Mouse (Mus musculus) stomach, embryonic 14.5 days (tissue): ENCODE measurements around the gene Bahcc1. TPM values are rescaled to one million over a fixed set of nuclear protein-coding genes. Genes with fewer than 3 reads are reported as not detected.
A peak's percentile ranks its signal among the peaks of the same experiment; 100 is the strongest.

ENCODE experiments used
- ATAC-seq: fragments of 200-750 bp; cut with Nextera tagmentation; 2 replicates; pipeline ENCODE4 v1.8.0; 2017; ENCODE audit warnings: low read depth, moderate TSS enrichment; ENCODE audit not compliant: insufficient number of reproducible peaks, insufficient read depth, low FRiP score
- H3K27ac ChIP-seq: fragments of 300-500 bp; sonication (generic); 2 replicates; pipeline ENCODE4 v1.5.1; 2014; ENCODE audit warnings: mild to moderate bottlenecking, low read length, moderate library complexity, mixed read lengths
- H3K27me3 ChIP-seq: fragments of 300-500 bp; sonication (generic); 2 replicates; pipeline ENCODE4 v1.6.1; 2014; ENCODE audit warnings: low read length, control low read depth, mixed read lengths; ENCODE audit not compliant: control insufficient read depth, insufficient read depth
- H3K36me3 ChIP-seq: fragments of 300-500 bp; sonication (generic); 2 replicates; pipeline ENCODE4 v1.6.1; 2014; ENCODE audit warnings: mild to moderate bottlenecking, control low read depth, low read length, moderate library complexity, mixed read lengths; ENCODE audit not compliant: control insufficient read depth, insufficient read depth
- H3K4me1 ChIP-seq: fragments of 300-500 bp; sonication (generic); 2 replicates; pipeline ENCODE4 v1.6.1; 2014; ENCODE audit warnings: low read length, control low read depth, mixed read lengths; ENCODE audit not compliant: control insufficient read depth, insufficient read depth
- H3K4me2 ChIP-seq: fragments of 300-500 bp; sonication (generic); replicated peaks from 2 replicates; pipeline ENCODE4 v1.6.1; 2014; ENCODE audit warnings: low read depth, low read length, control low read depth
- H3K4me3 ChIP-seq: fragments of 300-500 bp; sonication (generic); 2 replicates; pipeline ENCODE4 v1.5.1; 2014; ENCODE audit warnings: low read depth, low read length, control low read depth
- H3K9ac ChIP-seq: fragments of 300-500 bp; sonication (generic); replicated peaks from 2 replicates; pipeline ENCODE4 v1.6.1; 2014; ENCODE audit warnings: low read depth, mild to moderate bottlenecking, control low read depth, low read length, moderate library complexity, mixed read lengths
- H3K9me3 ChIP-seq: fragments of 300-500 bp; sonication (generic); 2 replicates; pipeline ENCODE4 v1.6.1; 2016; ENCODE audit warnings: low read depth, low read length, control low read depth; ENCODE audit not compliant: control insufficient read depth
- WGBS: fragments of 180-500 bp; shearing (Covaris S2); extraction: QIAGEN DNeasy Blood & Tissue Kit; methylation state at CpG from one replicate; pipeline ENCODE4 v1.1.7; 2014; 5-methylcytosine and 5-hydroxymethylcytosine counted together
- polyA plus RNA-seq: library from polyadenylated mRNA; unstranded; fragments of >200 nt; fragmentation: Nextera tagmentation; extraction: Ambion mirVana; gene quantifications from 2 replicates; pipeline ENCODE4 v1.2.1, GENCODE M21; 2014

Bahcc1 gene
- polyA plus RNA-seq, 1 experiment from 2014 or later: 13.4 TPM

- H3K9ac ChIP-seq: no peak overlapping the region
- no peaks in the 10 kb centered on the region for H3K27me3 ChIP-seq
- peak overlapping the region; percentile 45; the same call in 1 of the 2 replicates for H3K27ac ChIP-seq
- no peak overlapping the region for H3K4me3 ChIP-seq
- no peaks in the 10 kb centered on the region for H3K9me3 ChIP-seq
- H3K4me2 ChIP-seq: no peak overlapping the region
- H3K36me3 ChIP-seq: no peaks in the 10 kb centered on the region
- peaks cover 59% of the 10 kb centered on the region for H3K4me1 ChIP-seq
- peak; percentile 33; the same call in 1 of the 2 replicates for ATAC-seq
- WGBS: 53% methylated on average over 12 of the region's 12 CpGs
Observed at GRCm38 (mm10) chr11:120252843-120253645, 20.3 kb downstream of the Bahcc1 start.

DNA sequence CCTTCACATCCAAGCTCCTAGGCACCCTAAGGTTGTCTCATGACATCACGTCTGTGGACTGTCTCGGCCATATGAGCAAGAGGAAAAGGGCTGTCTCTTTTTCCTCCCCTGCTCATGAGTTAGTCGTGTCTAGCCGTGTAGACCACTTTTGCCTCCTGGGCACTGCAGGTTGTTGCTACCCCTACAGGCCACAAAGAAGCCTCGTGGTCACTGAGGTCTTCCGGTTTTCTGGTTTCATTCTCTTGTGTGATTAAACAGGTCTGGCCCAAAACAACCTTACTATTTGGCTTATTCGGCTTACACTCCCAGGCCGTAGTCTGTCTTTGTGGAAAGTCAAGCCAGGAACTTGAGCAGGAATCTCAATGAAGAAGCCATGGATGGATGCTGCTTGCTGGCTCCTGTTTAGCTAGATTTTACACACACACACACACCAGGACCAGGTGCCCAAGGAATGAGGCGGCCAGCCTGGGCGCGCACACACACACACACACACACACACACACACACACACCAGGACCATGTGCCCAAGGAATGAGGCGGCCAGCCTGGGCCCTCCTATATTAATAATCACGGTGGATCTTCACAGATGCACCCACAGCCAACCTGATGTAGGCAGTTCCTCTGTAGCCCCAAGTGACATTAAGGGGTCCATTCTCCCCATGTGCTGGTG lies 21.0 kb downstream of the Bahcc1 start:
- WGBS: 82% methylated on average over 13 of the region's 13 CpGs
- Histone ChIP-seq H3K9me3 (no peaks in the 10 kb centered on the region), H3K36me3 (no peaks in the 10 kb centered on the region), H3K9ac (no peak overlapping the region), H3K27me3 (no peaks in the 10 kb centered on the region), H3K4me3 (no peak overlapping the region), H3K27ac (no peak overlapping the region; the same call in 1 of the 2 replicates), H3K4me2 (no peak overlapping the region), H3K4me1 (peaks cover 57% of the 10 kb centered on the region)
- ATAC-seq: no peak

- Histone ChIP-seq H3K4me2 (no peak overlapping the region), H3K9ac (no peak overlapping the region), H3K4me1 (peaks cover 63% of the 10 kb centered on the region), H3K9me3 (no peaks in the 10 kb centered on the region), H3K4me3 (no peak overlapping the region), H3K36me3 (no peaks in the 10 kb centered on the region), H3K27me3 (no peaks in the 10 kb centered on the region), H3K27ac (no peak overlapping the region)
- ATAC-seq: no peak
- 67% methylated on average over 11 of the region's 11 CpGs for WGBS
Observed at GRCm38 (mm10) chr11:120254420-120254819, 21.7 kb downstream of the Bahcc1 start.

GRCm38 (mm10) chr11:120255038-120255437 lies 22.3 kb downstream of the Bahcc1 start:
- H3K27ac ChIP-seq: no peak overlapping the region

GRCm38 (mm10) chr11:120255499-120255898 lies 22.8 kb downstream of the Bahcc1 start:
- 73% methylated on average over 8 of the region's 8 CpGs for WGBS
- no peak overlapping the region for H3K27ac ChIP-seq
- H3K27me3 ChIP-seq: no peaks in the 10 kb centered on the region
- no peaks in the 10 kb centered on the region for H3K9me3 ChIP-seq
- H3K4me3 ChIP-seq: no peak overlapping the region
- ATAC-seq: no peak
- H3K4me2 ChIP-seq: no peak overlapping the region
- H3K4me1 ChIP-seq: peaks cover 68% of the 10 kb centered on the region
- H3K36me3 ChIP-seq: no peaks in the 10 kb centered on the region
- H3K9ac ChIP-seq: no peak overlapping the region

More at GRCm38 (mm10) chr11:120255038-120255437, 22.3 kb downstream of the Bahcc1 start:
- no peak overlapping the region for H3K9ac ChIP-seq
- 72% methylated on average over 6 of the region's 6 CpGs for WGBS
- ATAC-seq: no peak
- no peaks in the 10 kb centered on the region for H3K9me3 ChIP-seq
- H3K36me3 ChIP-seq: no peaks in the 10 kb centered on the region
- H3K27me3 ChIP-seq: no peaks in the 10 kb centered on the region
- no peak overlapping the region for H3K4me2 ChIP-seq
- no peak overlapping the region for H3K4me3 ChIP-seq
- peaks cover 69% of the 10 kb centered on the region for H3K4me1 ChIP-seq

GRCm38 (mm10) chr11:120256108-120256507 lies 23.4 kb downstream of the Bahcc1 start:
- H3K4me3 ChIP-seq: no peak overlapping the region
- no peak overlapping the region for H3K27ac ChIP-seq
- no peak for ATAC-seq
- no peaks in the 10 kb centered on the region for H3K36me3 ChIP-seq
- H3K9me3 ChIP-seq: no peaks in the 10 kb centered on the region
- peaks cover 72% of the 10 kb centered on the region for H3K4me1 ChIP-seq
- 78% methylated on average over 5 of the region's 5 CpGs for WGBS
- no peak overlapping the region for H3K4me2 ChIP-seq
- no peak overlapping the region for H3K9ac ChIP-seq
- no peaks in the 10 kb centered on the region for H3K27me3 ChIP-seq

- Histone ChIP-seq H3K36me3 (no peaks in the 10 kb centered on the region), H3K9ac (no peak overlapping the region), H3K27me3 (no peaks in the 10 kb centered on the region), H3K27ac (no peak overlapping the region), H3K9me3 (no peaks in the 10 kb centered on the region), H3K4me3 (no peak overlapping the region), H3K4me1 (peaks cover 75% of the 10 kb centered on the region), H3K4me2 (no peak overlapping the region)
- no peak for ATAC-seq
- WGBS: 60% methylated on average over 10 of the region's 10 CpGs
Observed at GRCm38 (mm10) chr11:120256543-120256942, 23.8 kb downstream of the Bahcc1 start.

GRCm38 (mm10) chr11:120256981-120257820 lies 24.5 kb downstream of the Bahcc1 start:
- Histone ChIP-seq H3K27ac (no peak overlapping the region), H3K4me3 (no peak overlapping the region), H3K27me3 (no peaks in the 10 kb centered on the region), H3K4me1 (peaks cover 75% of the 10 kb centered on the region), H3K9ac (no peak overlapping the region), H3K4me2 (no peak overlapping the region), H3K9me3 (no peaks in the 10 kb centered on the region), H3K36me3 (no peaks in the 10 kb centered on the region)
- no peak for ATAC-seq
- 78% methylated on average over 10 of the region's 10 CpGs for WGBS
